Mouse (Mus musculus) v-Abl transformed pro-B cells (cell line): Measurements from ENCODE around the gene Phf21a.
"Not testable (repeated sequence)": the region's sequence is repeated elsewhere in the genome, so short reads cannot be mapped to it uniquely, and the experiment has no call there.

Experiments
- in situ Hi-C, 2 experiments: fragments of 400-800 bp; cut with MboI; formaldehyde crosslinking; loops; one replicate each; pipeline ENCODE4 v1.15.1; 2025; ENCODE audit not compliant: unreplicated experiment in 2 of 2

The Phf21a gene

DNA sequence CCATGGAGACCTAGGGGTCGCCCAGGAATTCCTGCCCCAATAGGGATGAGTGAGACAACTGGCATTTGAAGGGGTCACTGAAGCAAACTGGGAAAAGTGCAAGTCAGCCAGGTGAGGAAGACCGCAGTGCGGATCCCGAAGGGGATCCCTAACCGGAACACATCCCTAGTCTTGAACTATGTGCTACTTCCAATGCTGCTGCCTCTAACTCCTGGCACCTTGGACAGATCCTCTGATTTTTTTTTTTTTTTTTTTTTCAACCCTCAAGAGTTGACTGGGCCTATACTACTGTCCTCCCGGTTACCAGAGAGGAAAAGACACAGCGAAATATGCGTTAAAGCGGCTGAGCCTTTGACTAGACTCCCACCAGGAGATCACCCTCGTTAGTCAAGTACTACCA lies 296.7 kb downstream of the Phf21a start:
- in situ Hi-C loops = no loop called here

DNA sequence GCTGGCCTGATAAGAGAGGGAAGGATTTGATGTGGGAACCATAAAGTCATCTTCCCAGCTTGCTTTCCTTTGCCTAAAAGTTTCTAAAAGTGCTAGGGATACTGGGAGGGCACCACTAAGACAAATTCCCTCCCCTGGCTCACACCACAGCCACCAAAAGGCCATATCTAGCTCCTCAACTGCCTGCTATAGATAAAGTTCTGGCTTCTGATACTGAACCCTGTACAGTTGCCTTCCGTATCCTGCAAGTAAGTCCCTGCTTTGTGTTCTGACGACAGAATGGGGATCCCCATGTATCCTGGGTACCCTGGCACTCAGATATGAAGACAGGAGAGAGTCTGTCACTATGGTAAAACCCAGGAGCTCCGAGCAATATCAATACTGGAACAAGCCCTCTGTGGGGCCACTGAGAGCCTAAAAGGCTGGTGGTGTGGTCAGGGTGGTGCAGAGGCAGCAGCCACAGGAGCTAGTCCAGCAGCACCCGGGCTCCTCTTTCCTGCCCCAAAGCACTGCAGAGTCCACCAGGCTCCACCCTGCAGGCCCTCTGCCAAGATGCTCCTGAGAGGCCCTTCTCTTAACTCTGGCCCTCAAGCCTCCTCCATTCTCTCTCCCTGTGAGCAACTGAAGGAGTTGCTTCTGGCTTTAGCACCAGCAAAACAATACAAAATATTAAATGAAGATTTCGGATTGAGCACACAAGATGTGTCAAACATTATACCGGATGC lies 297.5 kb downstream of the Phf21a start:
- in situ Hi-C loops = no loop called here

DNA sequence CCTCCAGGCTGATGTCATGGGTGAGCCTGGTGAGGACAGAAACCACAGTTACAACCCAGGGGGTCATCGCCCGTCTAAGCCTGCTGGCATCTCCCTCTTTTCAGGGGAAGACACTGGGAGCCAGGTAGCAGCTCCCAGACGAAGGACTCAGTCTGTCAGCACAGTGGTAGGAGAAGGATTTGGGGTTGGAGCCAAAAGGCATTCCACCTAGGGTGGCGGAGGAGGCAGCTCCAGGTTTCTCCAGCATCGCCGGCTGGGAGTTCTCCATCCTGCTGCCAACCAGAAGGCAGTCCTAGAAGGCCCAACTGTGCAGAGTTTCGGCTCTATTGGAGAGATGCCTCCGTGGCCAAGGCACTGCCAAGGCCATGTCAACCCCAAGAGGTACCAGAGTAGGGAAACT lies 298.2 kb downstream of the Phf21a start:
- in situ Hi-C loops = no loop called here

DNA sequence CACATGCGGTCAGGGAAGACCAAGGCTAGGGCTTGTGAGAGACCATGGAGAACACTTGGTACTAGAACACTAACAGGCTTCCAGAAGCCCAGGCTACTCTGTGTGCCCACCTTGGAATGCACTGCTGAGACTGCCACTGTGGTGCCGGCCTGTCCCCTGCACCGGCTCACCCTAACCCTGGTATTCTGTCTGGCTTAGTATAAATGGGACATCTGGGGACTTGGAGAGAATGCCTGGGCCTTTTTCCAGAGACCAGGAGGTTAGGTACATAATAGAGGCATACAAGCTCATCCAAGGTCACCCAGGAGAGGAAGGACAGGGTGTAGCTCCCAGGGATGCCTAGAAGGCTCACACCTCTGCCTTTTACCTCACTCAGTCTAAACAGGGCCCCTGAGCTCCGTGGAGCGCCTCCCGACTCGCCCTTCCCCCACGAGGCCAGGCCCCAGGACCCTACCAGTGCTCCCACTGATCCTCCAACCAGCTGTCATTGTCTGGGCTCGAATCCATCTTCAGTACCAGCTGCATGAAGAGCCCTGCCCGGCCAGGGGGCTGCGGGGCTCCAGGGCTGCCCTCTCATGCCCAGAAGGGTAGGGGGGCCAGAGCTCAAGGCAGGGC lies 298.9 kb downstream of the Phf21a start:
- in situ Hi-C loops = no loop called here

DNA sequence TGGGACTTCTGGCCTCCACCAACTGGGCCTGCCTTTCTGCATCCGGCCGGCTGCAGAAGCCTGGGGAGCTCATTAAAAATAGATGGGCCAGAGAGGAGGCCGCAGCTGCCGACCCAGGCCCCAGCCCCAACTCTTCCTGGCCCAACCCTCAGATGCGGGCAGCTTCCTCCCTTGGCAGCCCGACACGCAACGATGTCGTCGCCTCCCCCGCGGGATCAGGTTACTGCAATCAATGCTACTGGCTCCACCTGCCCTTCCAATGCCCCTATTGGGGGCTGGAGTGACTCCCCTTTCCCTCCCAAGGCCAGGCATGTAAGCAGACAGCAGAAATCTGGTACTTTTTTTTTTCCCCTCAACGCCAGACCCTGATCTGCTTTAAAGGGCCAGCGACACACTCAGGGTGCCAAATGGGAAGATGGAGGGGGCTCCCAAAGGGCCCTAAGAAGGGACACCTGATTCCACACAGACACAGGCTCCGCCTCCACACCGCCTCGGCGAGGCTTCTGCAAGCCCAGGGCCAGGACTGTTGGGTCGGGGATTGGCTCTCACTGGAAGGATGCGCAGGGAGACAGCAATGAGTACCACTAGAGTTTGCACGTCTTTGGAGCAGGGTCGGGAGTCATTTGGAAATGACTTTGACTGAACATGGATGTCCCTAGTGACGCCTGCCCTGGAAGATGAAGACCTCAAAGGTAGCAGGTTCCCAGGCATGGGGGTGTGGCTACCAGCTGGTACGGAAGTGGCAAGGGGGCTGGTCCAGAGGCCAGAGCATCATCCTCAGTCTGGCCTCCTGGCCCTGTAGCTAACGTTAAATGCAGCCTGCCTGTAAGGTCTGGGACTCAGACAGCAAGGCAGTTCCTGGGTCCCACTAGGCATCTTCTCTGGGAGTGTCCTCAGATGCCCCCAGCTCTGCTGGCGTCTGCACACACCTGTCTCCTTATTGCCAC lies 299.7 kb downstream of the Phf21a start:
- in situ Hi-C loops = no loop called here

DNA sequence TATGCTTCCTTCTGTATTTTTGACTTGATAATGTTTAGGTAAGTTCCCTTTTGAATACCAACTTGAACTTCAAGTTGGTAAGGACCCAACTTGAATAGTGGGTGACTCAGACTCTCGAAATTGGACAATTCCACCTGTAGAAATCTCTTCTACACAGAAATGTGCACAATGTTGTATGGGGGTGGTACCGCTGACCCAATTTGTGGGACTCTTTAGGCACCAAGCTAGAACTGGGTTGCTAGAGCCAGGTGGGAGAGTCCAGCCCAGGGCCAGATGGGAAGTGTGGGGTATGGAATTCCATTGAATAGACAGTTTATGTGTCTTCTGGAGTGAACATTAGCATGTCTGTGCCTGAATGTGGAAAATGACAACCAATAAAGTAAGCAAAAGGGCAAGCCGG lies 302.6 kb downstream of the Phf21a start:
- in situ Hi-C loops = no loop called here

DNA sequence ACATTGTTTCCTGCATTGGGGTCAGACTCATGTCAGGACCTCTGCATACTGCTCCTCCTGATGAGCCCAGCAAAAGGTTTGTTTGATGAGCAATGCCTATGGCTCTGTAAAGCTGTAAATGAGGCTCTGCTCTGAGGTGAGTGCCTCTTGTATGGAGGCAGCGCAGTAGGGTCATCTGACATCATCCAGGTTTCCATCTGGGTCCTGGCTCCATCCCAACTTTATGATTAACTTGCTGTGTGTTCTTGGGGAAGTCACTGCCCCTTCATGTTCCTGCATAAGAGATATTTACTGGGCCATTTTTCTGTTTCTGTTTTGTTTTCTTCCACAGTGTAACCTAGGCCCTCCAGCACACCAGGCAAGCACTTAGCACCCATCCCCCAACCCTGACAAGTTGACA lies 304.5 kb downstream of the Phf21a start:
- in situ Hi-C loops = no loop called here

DNA sequence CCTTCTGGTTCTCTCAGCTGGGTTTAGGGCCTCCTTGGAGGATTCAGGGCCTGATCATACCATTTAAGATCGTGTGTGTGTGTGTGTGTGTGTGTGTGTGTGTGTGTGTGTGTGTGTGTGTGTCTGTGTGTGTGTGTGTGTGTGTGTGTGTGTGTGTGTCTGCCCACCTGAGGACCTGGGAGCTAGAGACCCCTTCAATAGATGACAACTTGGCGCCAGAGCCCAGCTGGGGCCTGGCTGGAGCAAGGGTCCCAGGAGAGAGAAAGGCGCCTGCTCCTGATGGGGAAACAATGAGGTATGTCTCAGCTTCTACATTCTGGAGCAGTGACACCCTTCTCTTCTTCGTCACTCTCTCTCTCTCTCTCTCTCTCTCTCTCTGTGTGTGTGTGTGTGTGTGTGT lies 307.0 kb downstream of the Phf21a start:
- in situ Hi-C loops = not testable (repeated sequence)

DNA sequence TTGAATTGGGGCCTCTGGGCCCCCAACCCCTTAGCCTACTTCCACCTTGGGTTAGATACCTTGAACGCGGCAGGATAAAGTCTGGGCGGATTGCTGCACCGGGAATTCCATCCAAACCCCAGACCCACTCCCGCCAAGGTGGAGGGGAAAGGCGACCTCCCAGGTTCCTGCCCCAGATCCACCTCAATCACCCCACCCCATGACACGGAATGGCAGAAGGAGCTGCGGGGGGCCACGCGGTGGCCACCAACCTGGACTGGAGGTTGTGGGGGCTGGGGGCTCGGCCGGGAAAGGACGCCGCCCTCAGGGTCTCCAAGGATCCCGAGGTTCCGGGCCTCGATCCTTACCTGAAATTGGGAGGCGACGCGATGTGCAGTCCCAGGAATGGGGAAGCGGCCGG lies 307.8 kb downstream of the Phf21a start:
- in situ Hi-C loops = no loop called here

DNA sequence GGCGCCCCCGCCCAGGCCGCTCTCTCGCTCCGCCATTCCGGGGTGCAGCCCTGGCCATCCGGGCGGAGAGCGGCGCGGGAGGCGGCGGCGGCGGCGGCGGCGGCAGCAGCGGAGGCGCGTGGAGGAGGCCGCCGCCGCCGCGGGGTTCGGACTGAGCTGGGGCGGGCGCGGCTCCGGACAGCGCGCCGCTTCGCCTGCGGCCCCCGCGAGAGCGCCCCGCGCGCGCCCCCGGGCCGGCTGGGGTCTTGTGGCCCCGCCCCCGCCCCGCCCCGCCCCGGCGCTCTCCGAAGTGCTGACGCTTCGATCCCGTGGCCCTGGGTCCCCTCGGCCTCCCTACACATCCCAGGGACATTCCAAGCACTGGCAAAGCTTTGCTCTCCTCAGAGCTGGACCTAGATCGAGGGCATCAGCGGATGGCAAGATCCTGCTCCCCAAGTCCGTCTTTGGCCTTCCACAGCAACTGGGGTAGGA lies 308.2 kb downstream of the Phf21a start, which contains the start of gene Mapk8ip1:
Mapk8ip1 (minus strand) TSS at position 173 of the 471 bp plus-strand sequence.
- in situ Hi-C loops = no loop called here

DNA sequence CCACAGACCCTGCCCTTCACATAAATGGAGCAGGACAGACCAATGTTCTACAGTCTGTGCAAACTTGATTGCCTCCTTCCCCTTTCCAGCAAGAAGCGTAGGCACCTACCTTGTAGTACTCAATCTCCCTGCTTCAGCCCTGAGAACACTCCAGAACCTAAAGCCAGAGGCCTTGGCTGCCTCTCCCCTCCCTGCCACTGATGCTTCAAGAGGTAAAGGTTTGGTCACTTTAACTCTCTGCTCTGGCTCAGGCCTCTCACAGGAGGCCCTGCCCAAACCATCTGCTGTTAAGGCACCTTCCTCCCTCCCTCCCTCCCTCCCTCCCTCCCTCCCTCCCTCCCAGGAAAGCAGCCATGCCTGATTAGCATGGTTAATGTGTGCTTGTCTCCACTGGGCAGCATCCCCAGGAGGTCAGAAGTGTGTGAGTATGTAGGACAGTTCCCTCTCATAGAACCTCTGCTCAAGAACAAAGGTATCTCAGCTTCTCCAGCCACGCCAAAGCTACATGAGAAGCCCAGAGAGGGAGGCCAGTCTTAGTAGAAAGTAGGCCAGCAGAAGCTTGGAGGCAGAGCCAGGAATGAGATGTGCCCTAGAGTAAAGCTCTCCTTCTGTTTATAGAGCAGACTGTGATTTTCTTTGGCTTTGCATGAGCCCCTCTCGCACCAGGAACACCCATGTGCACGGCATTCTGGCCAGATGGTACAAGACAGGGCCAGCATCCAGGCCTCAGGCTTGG lies 309.8 kb downstream of the Phf21a start:
- in situ Hi-C loops = no loop called here

DNA sequence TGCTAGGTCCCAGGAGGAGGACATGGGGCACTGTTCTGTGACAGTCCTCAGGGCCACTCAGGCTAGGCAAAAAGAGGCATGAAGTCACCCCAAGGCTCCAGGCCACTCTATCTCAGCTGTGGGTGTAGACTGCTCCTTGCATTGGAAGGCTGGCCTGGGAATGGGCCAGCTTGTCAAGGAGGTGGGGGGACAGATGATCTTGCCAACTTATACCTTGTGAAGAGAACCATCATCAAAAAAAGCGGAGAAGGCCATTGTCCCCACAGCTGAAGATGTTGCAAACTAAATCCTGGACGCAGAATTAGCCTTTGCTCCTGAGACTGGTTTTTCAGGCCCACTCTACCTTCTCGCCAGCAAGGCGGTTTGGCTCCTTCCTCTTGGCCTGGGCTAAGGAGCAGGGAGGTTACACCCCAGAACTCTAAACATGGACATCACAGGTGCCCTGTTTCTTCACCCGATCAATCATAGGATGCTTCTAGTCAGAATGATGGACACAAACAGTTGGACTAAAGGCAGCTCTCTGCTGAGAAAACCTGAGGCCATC lies 310.9 kb downstream of the Phf21a start:
- in situ Hi-C loops = no loop called here

DNA sequence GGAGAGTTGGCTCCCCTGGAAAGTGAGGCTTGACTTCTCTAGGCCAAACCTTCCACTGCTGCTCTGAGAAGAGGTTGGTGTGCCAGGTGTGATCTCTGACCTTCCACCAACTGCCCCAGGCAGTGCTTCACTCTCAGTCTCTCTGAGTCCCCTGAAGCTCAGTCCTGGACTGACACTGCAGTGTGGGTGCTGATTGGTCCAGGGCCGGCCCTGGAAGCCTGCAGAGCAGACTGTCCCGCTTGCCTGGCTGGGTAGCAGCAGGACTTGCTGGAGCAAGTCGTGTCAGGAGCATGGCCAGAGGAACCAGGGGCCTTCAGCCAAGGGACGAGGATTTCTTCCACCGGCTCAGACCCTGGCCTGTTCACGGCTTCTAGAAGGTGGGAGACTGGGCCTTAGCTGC lies 311.8 kb downstream of the Phf21a start:
- in situ Hi-C loops = no loop called here

DNA sequence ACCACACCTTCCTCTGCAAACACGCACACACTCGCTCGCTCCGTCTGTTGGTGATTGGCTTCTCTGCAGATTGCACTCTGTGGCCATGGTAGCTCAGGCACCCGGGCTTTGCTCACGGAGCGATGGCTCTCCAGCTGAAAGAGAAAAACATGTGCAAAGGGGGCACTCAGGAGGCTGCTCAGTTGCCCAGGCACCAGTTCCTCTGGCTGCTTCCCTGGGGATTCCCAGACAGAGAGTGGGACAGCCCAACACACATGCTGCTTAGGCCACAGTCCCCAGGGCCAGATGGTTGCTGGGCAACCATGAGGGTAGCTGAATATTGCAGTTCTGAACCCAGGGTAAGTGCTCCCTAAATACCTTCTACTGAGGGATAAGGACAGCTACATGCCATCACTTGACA lies 312.8 kb downstream of the Phf21a start:
- in situ Hi-C loops = no loop called here

DNA sequence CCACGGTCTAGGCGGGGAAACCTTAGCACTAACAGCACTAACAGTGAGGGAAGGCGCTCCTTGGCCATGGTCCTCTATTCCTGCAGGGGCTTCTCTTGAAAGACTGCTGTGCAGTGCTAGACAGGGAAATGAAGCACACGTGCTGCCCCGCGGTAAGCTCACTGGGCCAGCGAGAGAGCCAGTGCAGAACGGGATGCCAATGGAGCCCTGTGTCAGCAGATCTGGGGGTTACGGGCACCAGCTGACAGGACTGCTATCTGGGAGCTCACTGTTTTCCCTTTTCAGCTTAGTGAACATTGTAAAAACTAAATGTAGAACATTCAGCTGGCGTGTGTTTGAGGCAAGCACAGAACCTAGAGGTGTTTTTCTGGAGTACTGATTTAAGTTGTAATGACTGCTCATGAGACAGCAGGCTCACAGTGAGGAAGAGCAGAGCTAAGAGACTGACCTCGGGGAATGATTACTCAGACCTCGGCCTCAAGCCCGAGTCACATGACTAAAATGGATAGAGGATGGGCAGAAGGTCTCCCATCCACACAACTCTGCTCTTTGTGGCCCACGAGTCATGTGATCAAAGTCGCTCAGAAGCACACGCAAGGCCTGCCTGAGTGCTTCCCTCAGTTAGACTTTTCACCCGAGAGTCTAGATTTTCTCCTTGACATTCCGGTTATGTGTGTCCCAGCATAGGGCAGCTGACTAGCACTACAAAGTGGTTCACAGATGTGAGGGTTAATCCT lies 315.6 kb downstream of the Phf21a start:
- in situ Hi-C loops = no loop called here

DNA sequence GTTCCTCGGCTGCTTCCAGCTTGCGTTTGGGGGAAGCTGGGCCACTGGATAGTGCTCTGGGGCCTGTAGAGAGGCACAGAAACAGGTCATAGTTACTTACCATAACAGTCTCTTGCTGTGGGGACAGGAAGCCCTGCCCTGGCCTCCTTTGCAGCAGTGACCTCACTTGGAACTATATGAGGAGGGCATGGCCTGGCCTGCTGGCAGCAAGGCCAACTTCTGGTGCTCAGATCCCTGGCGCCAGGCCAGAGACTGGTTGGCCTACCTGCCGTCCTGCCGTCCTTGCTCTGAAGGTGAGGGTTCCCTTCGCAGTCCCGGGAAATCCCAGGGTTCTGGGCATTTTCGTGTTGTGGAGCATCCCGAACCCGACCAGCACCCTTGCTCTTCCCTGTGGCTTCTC lies 318.8 kb downstream of the Phf21a start:
- in situ Hi-C loops = no loop called here
